Mouse (Mus musculus): ENCODE results near the gene Olfr1275. TPM values are rescaled to one million over a fixed set of nuclear protein-coding genes. Genes with fewer than 3 reads are reported as not detected.

The Olfr1275 gene
- polyA plus RNA-seq (2016; fragmentation: Nextera tagmentation; extraction: Ambion mirVana), result not detected in 2 replicates

GRCm38 (mm10) chr2:111235186-111235585, at the start of gene Olfr1275:
Olfr1275 (minus strand) TSS chr2:111235286.
- no peak for DNase-seq (ENCODE audit: extremely low spot score, low spot score)
- no peaks in the 10 kb centered on the region for H3K36me3 ChIP-seq (replicated peaks)
- WGBS, result 83% methylated on average over 1 of the region's 1 CpGs
- no peak within 1 kb of the TSS for H3K27ac ChIP-seq
- no peaks in the 10 kb centered on the region for H3K27me3 ChIP-seq (ENCODE audit: poor library complexity, severe bottlenecking)
- H3K4me1 ChIP-seq, result no peaks in the 10 kb centered on the region
- no peak within 1 kb of the TSS for H3K4me3 ChIP-seq
- no peaks in the 10 kb centered on the region for H3K9me3 ChIP-seq

DNA sequence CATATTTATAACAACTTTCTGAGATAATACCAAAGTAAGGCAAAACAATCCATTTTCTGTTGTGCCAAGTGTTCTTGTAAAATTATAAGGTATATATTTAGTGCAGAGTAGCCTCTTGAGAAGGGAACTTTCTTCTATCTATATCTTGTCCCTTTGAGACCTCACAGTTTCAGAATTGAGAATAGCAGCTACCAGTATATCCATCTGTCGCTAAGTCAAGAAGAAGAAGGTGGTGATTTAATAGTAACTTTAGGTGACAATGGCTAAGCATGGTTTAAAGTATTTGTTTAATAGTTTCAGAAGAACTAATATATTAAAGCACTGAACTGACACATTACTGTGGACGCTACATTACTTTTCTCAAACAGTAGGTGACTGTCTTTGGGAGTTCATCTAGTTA, 38.9 kb upstream of the Olfr1275 start, which contains the start of gene Olfr1277:
TSS of gene Olfr1277 (minus strand) at position 101 of the 400 bp plus-strand sequence.
- H3K4me3 ChIP-seq, result no peak within 1 kb of the TSS
- no peaks in the 10 kb centered on the region for H3K27me3 ChIP-seq (ENCODE audit: poor library complexity, severe bottlenecking)
- WGBS, result 84% methylated on average over 2 of the region's 2 CpGs
- DNase-seq (ENCODE audit: extremely low spot score, low spot score), result no peak
- H3K9me3 ChIP-seq, result no peaks in the 10 kb centered on the region
- H3K27ac ChIP-seq, result no peak within 1 kb of the TSS
- H3K4me1 ChIP-seq, result no peaks in the 10 kb centered on the region
- no peaks in the 10 kb centered on the region for H3K36me3 ChIP-seq (replicated peaks)

DNA sequence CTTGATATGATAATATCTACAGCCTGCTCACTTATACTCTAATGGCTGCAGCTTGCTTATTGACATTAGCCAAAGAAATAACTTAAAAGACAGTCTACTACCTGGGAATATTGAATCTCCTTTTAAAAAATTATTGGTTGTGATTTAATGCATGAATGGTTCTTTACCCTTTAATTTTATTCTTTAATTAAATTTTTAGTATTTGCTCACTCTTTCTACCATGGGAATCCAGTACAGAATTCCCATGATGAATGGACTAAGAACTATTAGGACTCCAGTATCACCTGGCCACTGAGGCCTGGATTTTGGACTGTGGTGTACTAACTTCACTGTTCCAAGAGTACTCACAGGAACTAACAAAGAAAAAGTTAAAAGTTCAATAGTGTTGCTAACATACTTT, 19.1 kb upstream of the Olfr1275 start, which contains the start of gene Olfr1276:
TSS of gene Olfr1276 (plus strand) at position 301 of the 400 bp plus-strand sequence.
- H3K36me3 ChIP-seq (replicated peaks), result no peaks in the 10 kb centered on the region
- no peak within 1 kb of the TSS for H3K4me3 ChIP-seq
- DNase-seq (ENCODE audit: extremely low spot score, low spot score), result no peak
- no peaks in the 10 kb centered on the region for H3K27me3 ChIP-seq (ENCODE audit: poor library complexity, severe bottlenecking)
- H3K9me3 ChIP-seq, result no peaks in the 10 kb centered on the region
- H3K27ac ChIP-seq, result no peak within 1 kb of the TSS
- H3K4me1 ChIP-seq, result no peaks in the 10 kb centered on the region

DNA sequence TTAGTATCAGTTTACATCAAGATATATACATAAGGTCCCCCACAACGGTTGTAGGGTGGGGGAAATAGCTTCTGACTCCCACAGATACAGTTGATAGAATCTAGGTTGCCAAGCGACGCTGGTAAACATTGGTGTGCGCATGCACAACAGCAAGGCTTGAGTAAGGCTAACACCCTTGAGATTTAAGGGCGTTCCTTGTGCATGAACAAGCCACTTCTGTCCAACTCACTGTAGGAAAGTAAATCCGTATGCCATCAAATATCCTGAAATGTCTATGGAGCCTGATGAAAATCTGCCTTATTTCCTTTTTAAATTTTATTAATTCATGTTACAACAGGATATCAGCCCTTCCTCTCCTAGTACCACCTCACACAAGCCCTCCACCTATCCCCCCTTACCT, 5.6 kb downstream of the Olfr1275 start, which contains the start of gene 4930430A15Rik:
TSS of gene 4930430A15Rik (minus strand) at position 101 of the 400 bp plus-strand sequence.
- WGBS, result 88% methylated on average over 6 of the region's 6 CpGs
- no peaks in the 10 kb centered on the region for H3K4me1 ChIP-seq
- no peak for DNase-seq (ENCODE audit: extremely low spot score, low spot score)
- H3K4me3 ChIP-seq, result no peak within 1 kb of the TSS
- no peaks in the 10 kb centered on the region for H3K36me3 ChIP-seq (replicated peaks)
- H3K9me3 ChIP-seq, result 0 out of 2 replicates have a peak, but pooled peaks cover 4% of the 10 kb centered on the region
- H3K27me3 ChIP-seq (ENCODE audit: poor library complexity, severe bottlenecking), result no peaks in the 10 kb centered on the region
- no peak within 1 kb of the TSS for H3K27ac ChIP-seq

GRCm38 (mm10) chr2:111182068-111182467, 53.0 kb downstream of the Olfr1275 start:
- Histone ChIP-seq H3K27ac (no peak overlapping the region), H3K4me3 (no peak overlapping the region), H3K9me3 (no peaks in the 10 kb centered on the region), H3K27me3 (ENCODE audit: poor library complexity, severe bottlenecking) (no peaks in the 10 kb centered on the region), H3K4me1 (no peaks in the 10 kb centered on the region), H3K36me3 (replicated peaks) (no peaks in the 10 kb centered on the region)
- 92% methylated on average over 11 of the region's 11 CpGs for WGBS
- no peak for DNase-seq (ENCODE audit: extremely low spot score, low spot score)

Other genes with a start within 250 kb of the Olfr1275 start
- gene Gm13941, start 129.3 kb downstream of the Olfr1275 start, polyA plus RNA-seq (2016; fragmentation: Nextera tagmentation; extraction: Ambion mirVana), result not detected in 2 replicates
- gene Gm15130, start 82.3 kb downstream of the Olfr1275 start, polyA plus RNA-seq (2016; fragmentation: Nextera tagmentation; extraction: Ambion mirVana), result not detected in 2 replicates
- not detected in 2 replicates for gene 4930430A15Rik, start 5.7 kb downstream of the Olfr1275 start, polyA plus RNA-seq (2016; fragmentation: Nextera tagmentation; extraction: Ambion mirVana)
- not detected in 2 replicates for gene Olfr1276, start 19.2 kb upstream of the Olfr1275 start, polyA plus RNA-seq (2016; fragmentation: Nextera tagmentation; extraction: Ambion mirVana)
- gene Olfr1277, start 38.8 kb upstream of the Olfr1275 start, polyA plus RNA-seq (2016; fragmentation: Nextera tagmentation; extraction: Ambion mirVana), result not detected in 2 replicates
- not detected in 2 replicates for gene Olfr1278, start 54.9 kb upstream of the Olfr1275 start, polyA plus RNA-seq (2016; fragmentation: Nextera tagmentation; extraction: Ambion mirVana)
- gene Olfr1279, start 65.3 kb upstream of the Olfr1275 start, polyA plus RNA-seq (2016; fragmentation: Nextera tagmentation; extraction: Ambion mirVana), result 0.04 TPM in 1 of 2 replicates, not detected in the other
- not detected in 2 replicates for gene Olfr1280, start 78.7 kb upstream of the Olfr1275 start, polyA plus RNA-seq (2016; fragmentation: Nextera tagmentation; extraction: Ambion mirVana)
- not detected in 2 replicates for gene Olfr1281, start 91.2 kb upstream of the Olfr1275 start, polyA plus RNA-seq (2016; fragmentation: Nextera tagmentation; extraction: Ambion mirVana)
- gene Olfr1282, start 100.8 kb upstream of the Olfr1275 start, polyA plus RNA-seq (2016; fragmentation: Nextera tagmentation; extraction: Ambion mirVana), result not detected in 2 replicates
- gene Olfr1283, start 131.5 kb upstream of the Olfr1275 start, polyA plus RNA-seq (2016; fragmentation: Nextera tagmentation; extraction: Ambion mirVana), result not detected in 2 replicates
- not detected in 2 replicates for gene Olfr1284, start 140.2 kb upstream of the Olfr1275 start, polyA plus RNA-seq (2016; fragmentation: Nextera tagmentation; extraction: Ambion mirVana)
- not detected in 2 replicates for gene Olfr1286, start 187.8 kb upstream of the Olfr1275 start, polyA plus RNA-seq (2016; fragmentation: Nextera tagmentation; extraction: Ambion mirVana)
- gene Olfr1287, start 213.9 kb upstream of the Olfr1275 start, polyA plus RNA-seq (2016; fragmentation: Nextera tagmentation; extraction: Ambion mirVana), result not detected in 2 replicates
- not detected in 2 replicates for gene Olfr1288, start 238.8 kb upstream of the Olfr1275 start, polyA plus RNA-seq (2016; fragmentation: Nextera tagmentation; extraction: Ambion mirVana)
- not detected in 2 replicates for gene Olfr1289, start 245.5 kb upstream of the Olfr1275 start, polyA plus RNA-seq (2016; fragmentation: Nextera tagmentation; extraction: Ambion mirVana)